Comparison of ENCODE assay signal across 8 mouse cellular contexts in genomic region chr6:88321879-88322278, GRCm38 (mm10).
DNase-seq lines count a peak whose midpoint lies in the region; ATAC-seq lines count a peak whose summit lies in the region.

No protein-coding gene starts in this region.

- no peaks in the 10 kb centered on the region for H3K9me3 ChIP-seq in stomach, embryonic 14.5 days (ENCODE audit: control insufficient read depth, low read depth, low read length)

- WGBS in stomach, embryonic 14.5 days: 26% methylated on average over 7 of the region's 7 CpGs

- no peak overlapping the region for H3K4me2 ChIP-seq in stomach, embryonic 14.5 days (replicated peaks; ENCODE audit: low read depth, low read length)

- peak; percentile 78; the same call in 1 of the 2 replicates for ATAC-seq in stomach, embryonic 14.5 days (ENCODE audit: insufficient number of reproducible peaks, insufficient read depth, low FRiP score, low read depth)

- H3K36me3 ChIP-seq in stomach, embryonic 14.5 days (ENCODE audit: control insufficient read depth, insufficient read depth, low read length): no peaks in the 10 kb centered on the region

- intact Hi-C loops in left cerebral cortex, postnatal 14 days (cut with DNase I): loop anchor here (5.0 kb wide), 1 partner anchor 205 kb away; no protein-coding TSS in a partner anchor

- no peak overlapping the region for H3K27ac ChIP-seq in stomach, embryonic 14.5 days (ENCODE audit: low read length)

- DNase-seq in adrenal gland, postnatal 10 days: peak; percentile 29
- DNase-seq in adrenal gland, adult 8-10 months: no peak
- DNase-seq in ovary, postnatal 14 days (ENCODE audit: low spot score): peak; percentile 22
- DNase-seq in ovary, postnatal 36 days (ENCODE audit: low spot score): no peak
- peak; percentile 80 to 94 for DNase-seq in kidney, postnatal 25 days
- DNase-seq in left cerebral cortex, postnatal 14 days (ENCODE audit: low spot score in 2 of 2): no peak
- no peak for DNase-seq in frontal cortex, postnatal 10 days (ENCODE audit: low spot score in 2 of 2)

- H3K27me3 ChIP-seq in stomach, embryonic 14.5 days (ENCODE audit: control insufficient read depth, insufficient read depth, low read length): no peaks in the 10 kb centered on the region

- H3K4me3 ChIP-seq in stomach, embryonic 14.5 days (ENCODE audit: low read depth, low read length): no peak overlapping the region

- peaks cover 10% of the 10 kb centered on the region; the same call in 1 of the 2 replicates for H3K4me1 ChIP-seq in stomach, embryonic 14.5 days (ENCODE audit: control insufficient read depth, insufficient read depth, low read length)

- no peak overlapping the region for H3K9ac ChIP-seq in stomach, embryonic 14.5 days (replicated peaks; ENCODE audit: low read depth, low read length)

Comparison
In these comparisons a context has a peak if more than half of its experiments do, and no peak if none do; other contexts are left out.
1. DNase-seq: peak in adrenal gland, postnatal 10 days (single experiment), ovary, postnatal 14 days (single experiment) and kidney, postnatal 25 days (2 of 2); none in adrenal gland, adult 8-10 months (single experiment), ovary, postnatal 36 days (single experiment), left cerebral cortex, postnatal 14 days (0 of 2) and frontal cortex, postnatal 10 days (0 of 2).